Mouse (Mus musculus) heart, postnatal 10 days (tissue): ENCODE measurements around the gene Usf1. TPM values are rescaled to one million over a fixed set of nuclear protein-coding genes. Genes with fewer than 3 reads are reported as not detected.

Source experiments
- DNase-seq, 2 experiments: peaks; one replicate each; pipeline ENCODE4 v3.0.0; 2021
- intact Hi-C: fragments of 180-260 bp; cut with DNase I; formaldehyde crosslinking; loops from one replicate; pipeline ENCODE4 v1.15.1; 2025
- total RNA-seq, 2 experiments: library from RNA; stranded (reverse); gene quantifications; 2 replicates each; pipeline ENCODE4 v1.2.3; 2021

The Usf1 gene
- total RNA-seq, 2 experiments from 2014 or later: 50.4 to 51.3 TPM

GRCm38 (mm10) chr1:171412446-171412845, 1.3 kb downstream of the Usf1 start:
- DNase-seq: peak; percentile 46 to 48
- intact Hi-C loops: loop anchor here (1.0 to 5.0 kb wide), 2 partner anchors 25 to 65 kb away; partner anchors contain the start of gene F11r

GRCm38 (mm10) chr1:171413608-171414007, 2.5 kb downstream of the Usf1 start:
- no peak for DNase-seq
- intact Hi-C loops: loop anchor here (5.0 kb wide), 1 partner anchor 64 kb away; no protein-coding TSS in a partner anchor

GRCm38 (mm10) chr1:171418660-171419059, 7.5 kb downstream of the Usf1 start, which contains the start of gene Tstd1:
Gene Tstd1 (plus strand): TSS chr1:171418872.
- intact Hi-C loops: no loop called here
- no peak for DNase-seq

GRCm38 (mm10) chr1:171419291-171419882, 8.3 kb downstream of the Usf1 start:
- intact Hi-C loops: no loop called here

GRCm38 (mm10) chr1:171419905-171420304, 8.8 kb downstream of the Usf1 start:
- intact Hi-C loops: no loop called here
- no peak for DNase-seq

More at GRCm38 (mm10) chr1:171419291-171419882, 8.3 kb downstream of the Usf1 start:
- DNase-seq: no peak

GRCm38 (mm10) chr1:171422504-171423095, 11.5 kb downstream of the Usf1 start:
- intact Hi-C loops: no loop called here
- DNase-seq: no peak

GRCm38 (mm10) chr1:171424638-171425037, 13.5 kb downstream of the Usf1 start:
- intact Hi-C loops: no loop called here
- DNase-seq: no peak

- peak; percentile 38 to 41 for DNase-seq
These were observed 14.0 kb downstream of the Usf1 start for GRCm38 (mm10) chr1:171425126-171425525.

GRCm38 (mm10) chr1:171432158-171432557, 21.0 kb downstream of the Usf1 start:
- intact Hi-C loops: no loop called here
- DNase-seq: no peak

More at GRCm38 (mm10) chr1:171425126-171425525, 14.0 kb downstream of the Usf1 start:
- intact Hi-C loops: no loop called here

- no peak for DNase-seq
- intact Hi-C loops: no loop called here
These were observed 24.2 kb downstream of the Usf1 start for GRCm38 (mm10) chr1:171435288-171435814.

GRCm38 (mm10) chr1:171435974-171436373, 24.9 kb downstream of the Usf1 start:
- intact Hi-C loops: no loop called here
- no peak for DNase-seq

- DNase-seq: peak; percentile 89 to 91
- intact Hi-C loops: loop anchor here (1.0 to 2.0 kb wide), 2 partner anchors 25 to 33 kb away; no protein-coding TSS in a partner anchor
These were observed 26.3 kb downstream of the Usf1 start, which contains the start of gene F11r for GRCm38 (mm10) chr1:171437264-171438013. Gene F11r (plus strand): TSS chr1:171437535.

- DNase-seq: peak; percentile 35 to 40
- intact Hi-C loops: loop anchor here (2.0 kb wide), 1 partner anchor 33 kb away; no protein-coding TSS in a partner anchor
These were observed 27.0 kb downstream of the Usf1 start for GRCm38 (mm10) chr1:171438014-171438670.

GRCm38 (mm10) chr1:171439072-171439471, 28.0 kb downstream of the Usf1 start:
- intact Hi-C loops: loop anchor here (2.0 kb wide), 1 partner anchor 32 kb away; no protein-coding TSS in a partner anchor
- DNase-seq: no peak

GRCm38 (mm10) chr1:171440025-171440725, 29.1 kb downstream of the Usf1 start:
- peak; percentile 82 to 84 for DNase-seq
- intact Hi-C loops: no loop called here

GRCm38 (mm10) chr1:171441466-171442412, 30.6 kb downstream of the Usf1 start:
- peak in 1 of 2 experiments; percentile 41 for DNase-seq
- intact Hi-C loops: no loop called here

- intact Hi-C loops: no loop called here
- no peak for DNase-seq
These were observed 31.3 kb downstream of the Usf1 start for GRCm38 (mm10) chr1:171442413-171442760.

- intact Hi-C loops: no loop called here
- no peak for DNase-seq
These were observed 33.9 kb downstream of the Usf1 start for GRCm38 (mm10) chr1:171445050-171445449.

- intact Hi-C loops: no loop called here
- no peak for DNase-seq
These were observed 35.7 kb downstream of the Usf1 start for GRCm38 (mm10) chr1:171446854-171447253.
